Mouse (Mus musculus) cortical plate, adult 2 months (tissue): ENCODE measurements around the gene Lrrc36. TPM values are rescaled to one million over a fixed set of nuclear protein-coding genes. Genes with fewer than 3 reads are reported as not detected.

Experiments
- H3K27ac ChIP-seq: fragments of 200-500 bp; 2 replicates; pipeline ENCODE4 v1.5.1; 2012; ENCODE audit warnings: low read length, control low read depth, inconsistent platforms; ENCODE audit not compliant: insufficient read depth
- H3K4me1 ChIP-seq: fragments of 200-500 bp; 2 replicates; pipeline ENCODE4 v1.6.1; 2011; ENCODE audit warnings: low read length; ENCODE audit not compliant: control insufficient read depth, insufficient read depth
- H3K4me3 ChIP-seq: fragments of 200-500 bp; 2 replicates; pipeline ENCODE4 v1.5.1; 2011; ENCODE audit warnings: mild to moderate bottlenecking, low read length, control low read depth; ENCODE audit not compliant: insufficient read depth
- CTCF ChIP-seq: fragments of 200-500 bp; IDR thresholded peaks from 2 replicates; pipeline ENCODE4 v1.5.1; 2011; ENCODE audit warnings: mild to moderate bottlenecking, control low read depth, low read length; ENCODE audit not compliant: insufficient read depth; ENCODE audit errors: extremely low read depth
- POLR2A ChIP-seq: fragments of 200-500 bp; IDR thresholded peaks from 2 replicates; pipeline ENCODE4 v1.6.1; 2011; ENCODE audit warnings: mild to moderate bottlenecking, low read length, control low read depth; ENCODE audit not compliant: insufficient read depth; ENCODE audit errors: extremely low read depth
- polyA plus RNA-seq: library from polyadenylated mRNA; depleted of rRNA; stranded (reverse); fragments of >200 nt; gene quantifications from 2 replicates; pipeline ENCODE4 v1.2.3, GENCODE M21; 2012; rRNA removed

Gene Lrrc36
- polyA plus RNA-seq, 1 experiment = 0.94 TPM

DNA sequence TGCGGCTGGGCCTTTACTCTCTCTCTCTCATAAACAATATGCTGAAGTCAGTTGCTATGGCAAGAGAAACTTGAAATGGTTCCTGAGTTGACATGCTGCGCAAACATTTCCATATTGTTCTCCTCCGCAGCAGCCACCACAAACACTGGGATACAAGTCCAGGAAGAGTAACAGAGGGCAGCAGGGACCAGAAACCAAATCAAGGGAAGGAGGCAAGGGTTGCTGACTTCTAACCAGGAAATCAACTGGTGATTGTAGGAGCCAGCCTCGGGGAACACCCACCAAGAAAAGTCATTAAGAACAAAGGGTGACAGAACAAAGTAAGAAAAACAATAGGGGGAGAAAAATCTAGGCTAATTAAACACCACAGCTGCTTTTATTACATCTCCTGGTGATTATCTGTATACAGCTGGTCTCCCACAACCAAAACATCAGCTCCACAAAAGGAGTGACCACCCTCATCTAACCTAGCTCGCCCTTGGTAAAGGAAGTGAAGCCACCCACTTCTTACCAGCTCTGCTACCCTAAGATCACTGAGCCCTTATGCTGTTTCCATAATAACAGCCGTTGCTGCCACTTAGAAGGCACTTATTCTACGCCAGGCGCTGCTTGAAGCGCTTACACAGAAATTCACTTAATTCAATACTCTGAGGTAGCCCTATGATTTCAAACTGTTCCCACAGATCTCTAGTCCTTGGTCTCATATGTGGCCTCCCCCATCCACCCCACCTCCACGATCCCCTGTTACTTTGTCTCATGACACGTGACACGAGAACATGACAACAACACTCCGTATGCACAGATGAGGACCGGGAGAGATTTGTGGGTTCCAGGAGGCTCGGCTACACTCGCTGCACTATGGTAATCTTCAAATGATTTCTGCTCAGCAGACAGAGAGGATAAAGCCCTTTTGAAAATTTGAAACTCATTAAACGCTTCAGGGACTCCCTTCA lies 82.3 kb downstream of the Lrrc36 start:
- H3K4me1 ChIP-seq = peaks cover 6% of the 10 kb centered on the region; the same call in 1 of the 2 replicates
- H3K4me3 ChIP-seq = peak overlapping the region; percentile 76
- TF ChIP-seq CTCF = no peak
- TF ChIP-seq POLR2A = no peak
- H3K27ac ChIP-seq = no peak overlapping the region

DNA sequence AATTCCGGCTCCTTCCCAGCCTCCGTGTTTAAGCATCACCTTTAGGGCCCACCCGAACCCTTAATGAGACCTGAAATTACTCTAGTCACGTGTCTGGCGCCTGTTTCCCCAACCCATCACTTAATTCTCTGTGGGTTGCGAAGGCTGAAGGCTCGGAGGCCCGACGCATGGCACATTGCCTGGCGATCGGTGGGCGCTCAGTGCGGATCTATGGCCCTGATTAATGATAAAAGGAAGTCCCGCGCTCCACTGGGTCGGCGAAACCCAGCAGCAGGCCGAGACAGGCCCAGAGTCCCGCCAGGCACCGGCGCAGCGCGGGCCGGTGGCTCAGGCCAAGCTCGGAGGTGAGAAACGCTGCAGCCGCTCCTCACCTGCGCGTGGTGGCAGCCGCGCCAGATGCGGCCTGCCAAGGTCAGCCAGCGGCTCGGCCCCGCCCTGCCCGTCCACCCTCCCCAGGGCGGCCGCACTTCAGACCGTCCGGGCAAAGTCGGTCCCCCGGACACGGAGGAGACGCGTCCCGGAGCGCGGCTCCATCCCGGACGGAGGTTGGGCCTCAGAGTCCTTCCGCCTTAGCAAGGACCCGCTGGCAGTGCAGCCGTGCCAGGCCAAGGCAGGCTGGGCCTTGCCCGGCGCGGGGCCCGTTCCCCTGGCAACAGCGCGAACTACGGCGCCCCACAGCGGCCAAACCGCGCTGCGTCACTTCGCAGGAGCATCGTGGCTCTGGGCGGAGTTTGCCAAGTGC lies 83.2 kb downstream of the Lrrc36 start, which contains the start of gene Zdhhc1:
Gene Zdhhc1, minus strand, starts transcription at position 464 of the 742 bp plus-strand sequence.
- Histone ChIP-seq H3K4me1 (peaks cover 6% of the 10 kb centered on the region; the same call in 1 of the 2 replicates), H3K27ac (peak within 1 kb of the TSS; percentile 85), H3K4me3 (peak within 1 kb of the TSS; percentile 76)
- TF ChIP-seq POLR2A (peak; percentile 50; the same call in 1 of the 2 replicates), CTCF (peak; percentile 30; the same call in 1 of the 2 replicates)

DNA sequence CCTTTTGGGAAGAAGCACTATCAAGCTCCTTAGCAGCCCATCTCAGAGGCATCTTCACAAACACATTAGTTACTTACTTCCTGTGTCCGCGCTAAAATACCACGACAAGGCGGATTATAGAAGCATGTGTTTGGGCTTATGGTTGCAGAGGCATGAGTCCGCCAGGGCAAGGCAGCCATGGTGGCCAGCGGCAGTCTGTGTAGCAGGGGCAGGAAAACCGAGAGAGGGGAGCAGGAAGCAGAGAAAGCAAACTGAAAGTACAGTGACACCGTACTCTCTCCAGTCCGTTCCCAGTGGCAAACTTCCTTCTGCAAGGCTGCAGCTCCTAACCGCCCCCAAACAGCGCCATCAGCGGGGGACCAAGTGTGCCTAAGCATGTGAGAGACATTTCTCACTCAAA lies 86.4 kb downstream of the Lrrc36 start:
- no peak for TF ChIP-seq POLR2A
- no peak for TF ChIP-seq CTCF
- no peak overlapping the region for H3K27ac ChIP-seq
- peaks cover 6% of the 10 kb centered on the region; the same call in 1 of the 2 replicates for H3K4me1 ChIP-seq
- H3K4me3 ChIP-seq = no peak overlapping the region

DNA sequence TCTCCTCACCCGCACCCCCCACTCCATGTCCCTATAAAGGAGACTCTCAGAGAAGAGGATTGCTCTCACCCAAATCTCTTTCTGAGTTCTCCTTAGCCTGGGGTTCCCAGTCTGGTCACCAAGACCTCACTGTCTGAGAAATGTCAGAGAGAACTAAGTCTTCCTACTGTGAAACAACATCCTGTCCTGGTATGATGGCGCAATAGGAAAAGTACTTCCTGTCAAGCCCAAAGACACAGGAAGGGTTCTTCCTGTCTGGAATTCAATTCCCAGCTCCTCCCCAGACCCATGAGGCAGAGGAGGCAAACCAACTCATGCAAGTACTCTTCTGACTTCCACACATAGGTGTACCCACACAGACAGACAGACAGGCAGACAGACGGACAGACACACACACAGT lies 91.2 kb downstream of the Lrrc36 start:
- Histone ChIP-seq H3K27ac (peak overlapping the region; percentile 66; the same call in 1 of the 2 replicates), H3K4me1 (no peaks in the 10 kb centered on the region), H3K4me3 (no peak overlapping the region)
- TF ChIP-seq CTCF (no peak), POLR2A (no peak)

DNA sequence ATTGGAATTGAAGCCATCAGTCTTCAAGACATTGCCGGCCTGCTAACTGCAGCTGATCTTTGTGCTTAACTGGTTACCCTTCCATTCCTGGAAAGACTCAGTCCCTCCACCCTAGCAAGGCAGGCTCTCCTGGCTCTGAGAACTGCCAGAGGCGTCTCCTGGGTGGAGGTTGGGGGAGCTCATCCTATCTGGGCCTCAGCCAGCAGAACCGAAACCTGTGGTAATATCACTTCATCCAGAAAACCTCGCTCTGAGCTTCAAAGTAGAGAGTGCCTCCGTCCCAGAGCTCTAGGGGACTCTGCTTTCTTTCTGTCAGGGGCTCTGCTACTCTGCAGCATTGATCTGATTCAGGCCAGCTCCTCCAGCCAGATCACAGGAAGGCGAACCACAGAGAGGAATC lies 93.6 kb downstream of the Lrrc36 start:
- Histone ChIP-seq H3K27ac (no peak overlapping the region), H3K4me1 (no peaks in the 10 kb centered on the region), H3K4me3 (no peak overlapping the region)
- TF ChIP-seq CTCF (no peak), POLR2A (no peak)

DNA sequence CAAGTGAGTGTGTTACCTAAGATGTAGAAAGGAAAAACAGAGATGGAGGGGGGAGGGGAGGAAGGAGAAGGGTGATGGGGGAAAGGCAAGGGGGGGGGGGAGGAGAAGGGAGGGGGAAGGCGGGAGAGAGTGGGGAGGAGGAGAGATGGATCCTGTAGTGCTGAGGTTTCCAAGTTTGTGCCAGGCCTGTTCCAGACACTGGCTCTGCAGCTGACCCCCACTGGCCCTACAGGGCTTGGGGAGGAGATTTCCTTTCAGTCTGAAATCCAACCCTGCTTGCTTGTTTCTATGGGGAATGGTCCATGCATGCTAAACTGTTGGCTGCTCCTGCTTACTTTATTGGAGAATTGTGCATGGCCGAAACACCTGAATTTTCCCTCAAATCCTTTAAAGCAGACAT lies 95.4 kb downstream of the Lrrc36 start:
- no peak for TF ChIP-seq CTCF
- TF ChIP-seq POLR2A = no peak
- Histone ChIP-seq H3K27ac (no peak overlapping the region), H3K4me3 (no peak overlapping the region), H3K4me1 (no peaks in the 10 kb centered on the region)

DNA sequence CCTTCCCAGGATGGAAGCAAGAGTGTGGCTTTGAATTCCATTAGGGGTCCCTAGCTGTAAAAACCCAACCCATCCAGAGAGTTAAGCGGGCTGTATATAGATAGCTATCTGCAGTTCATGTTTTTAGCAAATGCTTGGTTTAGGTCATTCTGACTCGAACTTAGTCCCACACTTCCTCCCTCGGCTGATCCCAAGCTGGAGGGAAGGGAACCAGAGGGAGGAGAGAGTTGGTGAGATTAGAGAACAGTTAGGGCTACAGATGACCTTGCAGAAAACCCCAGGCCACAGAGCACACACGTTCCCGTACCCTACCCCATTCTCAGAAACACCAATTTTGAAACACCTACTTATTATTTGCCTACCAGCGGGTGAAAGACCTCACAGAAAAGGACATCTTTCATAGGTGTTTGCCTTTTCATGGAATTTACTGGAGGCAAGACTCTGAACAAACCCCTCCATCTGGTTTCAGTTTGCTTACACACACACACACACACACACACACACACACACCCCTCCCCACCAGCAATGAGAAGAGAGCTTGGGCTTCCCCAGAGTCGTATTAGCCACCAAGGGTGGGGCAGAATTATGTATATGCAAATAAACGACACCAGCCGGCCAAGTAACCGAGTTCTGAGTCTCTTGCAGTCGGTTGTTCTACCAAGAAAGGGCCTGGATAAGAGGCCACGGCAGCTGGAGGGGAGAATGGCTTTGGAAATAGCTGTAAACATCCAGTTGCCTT lies 96.8 kb downstream of the Lrrc36 start:
- Histone ChIP-seq H3K4me1 (no peaks in the 10 kb centered on the region), H3K4me3 (no peak overlapping the region), H3K27ac (no peak overlapping the region)
- TF ChIP-seq CTCF (no peak), POLR2A (no peak)

Other genes starting within 250 kb of the Lrrc36 start
- gene Cbfb, start 242.9 kb upstream of the Lrrc36 start, polyA plus RNA-seq = 17.7 and 18.5 TPM in 2 replicates
- gene D230025D16Rik, start 188.4 kb upstream of the Lrrc36 start, polyA plus RNA-seq = 39.4 and 39.5 TPM in 2 replicates
- gene B3gnt9, start 158.4 kb upstream of the Lrrc36 start, polyA plus RNA-seq = 5.2 and 5.5 TPM in 2 replicates
- 7.6 and 8.3 TPM in 2 replicates for gene Tradd, start 149.0 kb upstream of the Lrrc36 start, polyA plus RNA-seq
- 2.0 and 2.2 TPM in 2 replicates for gene Fbxl8, start 148.9 kb upstream of the Lrrc36 start, polyA plus RNA-seq
- 25.1 and 29.2 TPM in 2 replicates for gene Hsf4, start 143.8 kb upstream of the Lrrc36 start, polyA plus RNA-seq
- gene Nol3, start 137.4 kb upstream of the Lrrc36 start, polyA plus RNA-seq = 14.3 and 15.5 TPM in 2 replicates
- 24.3 and 26.3 TPM in 2 replicates for gene 4931428F04Rik, start 123.7 kb upstream of the Lrrc36 start, polyA plus RNA-seq
- 1.4 and 1.9 TPM in 2 replicates for gene Exoc3l, start 117.5 kb upstream of the Lrrc36 start, polyA plus RNA-seq
- 63.4 and 65.6 TPM in 2 replicates for gene E2f4, start 115.9 kb upstream of the Lrrc36 start, polyA plus RNA-seq
- gene Elmo3, start 108.0 kb upstream of the Lrrc36 start, polyA plus RNA-seq = 2.4 and 2.9 TPM in 2 replicates
- 3.7 and 4.3 TPM in 2 replicates for gene Lrrc29, start 87.3 kb upstream of the Lrrc36 start, polyA plus RNA-seq
- gene Tmem208, start 87.2 kb upstream of the Lrrc36 start, polyA plus RNA-seq = 71.5 and 78.1 TPM in 2 replicates
- gene Fhod1, start 65.6 kb upstream of the Lrrc36 start, polyA plus RNA-seq = 3.4 and 3.5 TPM in 2 replicates
- gene Slc9a5, start 64.7 kb upstream of the Lrrc36 start, polyA plus RNA-seq = 33.7 and 33.8 TPM in 2 replicates
- gene Plekhg4, start 40.3 kb upstream of the Lrrc36 start, polyA plus RNA-seq = 3.0 and 3.2 TPM in 2 replicates
- gene Kctd19, start 69 bp upstream of the Lrrc36 start, polyA plus RNA-seq = not detected in 2 replicates
- gene Tppp3, start 58.0 kb downstream of the Lrrc36 start, polyA plus RNA-seq = 77.9 and 93.2 TPM in 2 replicates
- gene Zdhhc1, start 83.3 kb downstream of the Lrrc36 start, polyA plus RNA-seq = 63.6 and 66.2 TPM in 2 replicates
- gene Hsd11b2, start 105.2 kb downstream of the Lrrc36 start, polyA plus RNA-seq = not detected in 2 replicates
- gene Atp6v0d1, start 152.5 kb downstream of the Lrrc36 start, polyA plus RNA-seq = 359 and 361 TPM in 2 replicates
- 47.3 and 49.1 TPM in 2 replicates for gene Ripor1, start 191.7 kb downstream of the Lrrc36 start, polyA plus RNA-seq
- gene Ctcf, start 223.0 kb downstream of the Lrrc36 start, polyA plus RNA-seq = 30.3 and 30.8 TPM in 2 replicates
- 0.15 and 0.17 TPM in 2 replicates for gene Agrp, start 223.8 kb downstream of the Lrrc36 start, polyA plus RNA-seq